Mouse (Mus musculus) testis, adult 2 months (tissue): ENCODE measurements around the gene Grik2.

Source experiments
- CTCF ChIP-seq: fragments of 200-500 bp; IDR thresholded peaks from 2 replicates; pipeline ENCODE4 v1.5.1; 2012; ENCODE audit warnings: low read depth, mild to moderate bottlenecking, inconsistent platforms, low read length, moderate library complexity; ENCODE audit not compliant: control insufficient read depth, insufficient read depth, insufficient replicate concordance
- POLR2A ChIP-seq: fragments of 200-500 bp; IDR thresholded peaks from 2 replicates; pipeline ENCODE4 v1.6.1; 2012; ENCODE audit warnings: low read depth, mild to moderate bottlenecking, inconsistent platforms, low read length, moderate library complexity; ENCODE audit not compliant: control insufficient read depth

DNA sequence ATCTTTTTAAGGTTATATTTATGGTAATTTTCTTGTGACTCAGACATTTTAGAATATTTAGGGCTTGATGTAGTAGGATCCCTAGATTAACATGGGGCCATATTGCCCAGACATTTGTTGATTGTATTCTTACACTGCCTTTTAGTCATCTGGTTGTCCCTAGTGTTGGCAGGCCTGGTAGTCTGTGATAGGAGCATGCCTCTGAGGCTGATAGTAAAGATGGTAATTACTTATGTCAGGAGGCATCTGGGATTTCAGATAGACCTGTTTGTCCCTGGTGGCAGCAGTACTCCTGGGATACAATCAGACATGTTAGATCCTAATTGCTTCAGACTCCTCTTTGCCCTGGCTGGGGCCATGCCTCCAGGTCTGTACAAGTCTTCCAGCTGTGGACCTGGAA is 423.3 kb downstream of the Grik2 start:
- TF ChIP-seq POLR2A (no peak), CTCF (no peak)
